Mouse (Mus musculus) cerebellum, adult 18-20 months (tissue): ENCODE measurements at regions not wholly inside any gene's neighbourhood (a gene's known extent, or its start where the extent isn't known, plus 50 kb on each side); places are given as distances from the start of the nearest gene placed in this dataset.

Experiments
- DNase-seq, 2 experiments: peaks; one replicate each; pipeline ENCODE4 v3.0.0; 2021

GRCm38 (mm10) chr12:106607655-106608337 is 597.8 kb downstream of the Vrk1 start:
- no peak for DNase-seq

GRCm38 (mm10) chr12:106618684-106619083 is 608.7 kb downstream of the Vrk1 start:
- peak; percentile 69 to 77 for DNase-seq

- no peak for DNase-seq
Observed at GRCm38 (mm10) chr12:106626786-106627185, 616.8 kb downstream of the Vrk1 start.

GRCm38 (mm10) chr12:106632566-106632965 is 622.5 kb downstream of the Vrk1 start:
- no peak for DNase-seq

- no peak for DNase-seq
Observed at GRCm38 (mm10) chr12:106633096-106633495, 623.1 kb downstream of the Vrk1 start.

GRCm38 (mm10) chr12:106658317-106658716 is 648.3 kb downstream of the Vrk1 start:
- no peak for DNase-seq

GRCm38 (mm10) chr12:106673232-106673766 is 663.3 kb downstream of the Vrk1 start:
- no peak for DNase-seq

- DNase-seq, result no peak
Observed at GRCm38 (mm10) chr12:106674741-106675140, 664.7 kb downstream of the Vrk1 start.

GRCm38 (mm10) chr12:106676136-106676535 is 666.1 kb downstream of the Vrk1 start:
- DNase-seq, result no peak

GRCm38 (mm10) chr12:106676566-106676965 is 666.5 kb downstream of the Vrk1 start:
- DNase-seq, result no peak

GRCm38 (mm10) chr12:106685986-106686385 is 676.0 kb downstream of the Vrk1 start:
- no peak for DNase-seq

- DNase-seq, result no peak
Observed at GRCm38 (mm10) chr12:106687751-106688150, 677.7 kb downstream of the Vrk1 start.

GRCm38 (mm10) chr12:106688156-106688740 is 678.2 kb downstream of the Vrk1 start:
- DNase-seq, result no peak

- no peak for DNase-seq
Observed at GRCm38 (mm10) chr12:106702958-106703357, 692.9 kb downstream of the Vrk1 start.

GRCm38 (mm10) chr12:106721271-106722009 is 711.4 kb downstream of the Vrk1 start:
- no peak for DNase-seq

- no peak for DNase-seq
Observed at GRCm38 (mm10) chr12:106722010-106722362, 712.0 kb downstream of the Vrk1 start.

- no peak for DNase-seq
Observed at GRCm38 (mm10) chr12:106722761-106723160, 712.7 kb downstream of the Vrk1 start.

GRCm38 (mm10) chr12:106726920-106727319 is 716.9 kb downstream of the Vrk1 start:
- no peak for DNase-seq

- DNase-seq, result no peak
Observed at GRCm38 (mm10) chr12:106727486-106727885, 717.5 kb downstream of the Vrk1 start.

GRCm38 (mm10) chr12:106729686-106730085 is 719.7 kb downstream of the Vrk1 start:
- DNase-seq, result no peak

GRCm38 (mm10) chr12:106732108-106732857 is 722.3 kb downstream of the Vrk1 start:
- DNase-seq, result no peak

GRCm38 (mm10) chr12:106748765-106749164 is 738.7 kb downstream of the Vrk1 start:
- DNase-seq, result no peak

GRCm38 (mm10) chr12:106763552-106763951 is 724.9 kb upstream of the 3110018I06Rik start:
- no peak for DNase-seq
